Mouse (Mus musculus): ENCODE data around the gene Myo9a.

Gene Myo9a

GRCm38 (mm10) chr9:59750267-59751065, at the start of gene Myo9a, which contains the start of gene Senp8:
TSS of gene Myo9a (plus strand) at chr9:59750896.
TSS of gene Senp8 (minus strand) at chr9:59750710.
- in situ Hi-C loops (cut with MboI, MseI) = no loop called here

GRCm38 (mm10) chr9:59701094-59701493, 49.6 kb upstream of the Myo9a start:
- in situ Hi-C loops (cut with MboI, MseI) = no loop called here

GRCm38 (mm10) chr9:59703099-59703498, 47.6 kb upstream of the Myo9a start:
- in situ Hi-C loops (cut with MboI, MseI) = no loop called here

- in situ Hi-C loops (cut with MboI, MseI) = no loop called here
These were observed 43.6 kb upstream of the Myo9a start for GRCm38 (mm10) chr9:59706850-59707825.

GRCm38 (mm10) chr9:59709225-59709624, 41.5 kb upstream of the Myo9a start:
- in situ Hi-C loops (cut with MboI, MseI) = no loop called here

GRCm38 (mm10) chr9:59716275-59716898, 34.3 kb upstream of the Myo9a start:
- in situ Hi-C loops (cut with MboI, MseI) = no loop called here

- in situ Hi-C loops (cut with MboI, MseI) = no loop called here
These were observed 32.5 kb upstream of the Myo9a start for GRCm38 (mm10) chr9:59718237-59718636.

- in situ Hi-C loops (cut with MboI, MseI) = loop anchor here in 1 of 2 experiments (5.0 kb wide), 1 partner anchor 226 kb away; no protein-coding TSS in a partner anchor
These were observed 29.6 kb upstream of the Myo9a start for GRCm38 (mm10) chr9:59721144-59721543.

- in situ Hi-C loops (cut with MboI, MseI) = loop anchor here in 1 of 2 experiments (5.0 kb wide), 1 partner anchor 224 kb away; no protein-coding TSS in a partner anchor
These were observed 27.5 kb upstream of the Myo9a start for GRCm38 (mm10) chr9:59723096-59723657.

- in situ Hi-C loops (cut with MboI, MseI) = loop anchor here in 1 of 2 experiments (5.0 kb wide), 1 partner anchor 223 kb away; no protein-coding TSS in a partner anchor
These were observed 26.8 kb upstream of the Myo9a start for GRCm38 (mm10) chr9:59723791-59724442.

- in situ Hi-C loops (cut with MboI, MseI) = no loop called here
These were observed 25.2 kb upstream of the Myo9a start for GRCm38 (mm10) chr9:59725515-59725914.

GRCm38 (mm10) chr9:59727569-59728286, 23.0 kb upstream of the Myo9a start:
- in situ Hi-C loops (cut with MboI, MseI) = no loop called here

- in situ Hi-C loops (cut with MboI, MseI) = no loop called here
These were observed 19.6 kb upstream of the Myo9a start for GRCm38 (mm10) chr9:59731136-59731535.

GRCm38 (mm10) chr9:59733075-59733474, 17.6 kb upstream of the Myo9a start:
- in situ Hi-C loops (cut with MboI, MseI) = no loop called here

GRCm38 (mm10) chr9:59735394-59735793, 15.3 kb upstream of the Myo9a start:
- in situ Hi-C loops (cut with MboI, MseI) = loop anchor here in 1 of 2 experiments (5.0 kb wide), 1 partner anchor 227 kb away; the partner anchor contains the start of gene Nr2e3

GRCm38 (mm10) chr9:59740593-59740992, 10.1 kb upstream of the Myo9a start:
- in situ Hi-C loops (cut with MboI, MseI) = no loop called here

- in situ Hi-C loops (cut with MboI, MseI) = no loop called here
These were observed 6.8 kb upstream of the Myo9a start for GRCm38 (mm10) chr9:59743903-59744302.

GRCm38 (mm10) chr9:59748387-59748786, 2.3 kb upstream of the Myo9a start:
- in situ Hi-C loops (cut with MboI, MseI) = no loop called here

GRCm38 (mm10) chr9:59748969-59749368, 1.7 kb upstream of the Myo9a start:
- in situ Hi-C loops (cut with MboI, MseI) = no loop called here
